In the genomic region with DNA sequence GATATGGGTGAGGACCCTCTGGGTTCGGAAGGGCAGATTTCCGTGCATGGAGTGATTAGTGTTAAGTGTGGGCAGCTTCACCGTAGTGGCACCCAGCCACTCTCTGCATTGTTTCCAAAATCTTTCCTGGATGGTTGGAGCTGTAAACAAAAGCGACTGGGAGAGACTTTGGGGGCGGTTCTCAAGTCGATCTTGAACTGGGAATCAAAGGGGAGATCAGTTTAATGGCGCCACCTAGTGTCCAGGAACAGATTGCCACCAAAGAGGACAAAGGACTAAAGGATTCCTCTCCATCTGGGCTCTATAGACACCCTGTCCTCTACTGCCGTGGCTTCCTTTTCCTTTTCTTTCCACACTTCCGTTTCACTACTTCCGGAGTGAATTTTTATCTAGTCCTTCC, we compare ENCODE assay signal across 8 mouse cellular contexts. TPM values are rescaled to one million over a fixed set of nuclear protein-coding genes. Genes with fewer than 3 reads are reported as not detected.
A peak's percentile ranks its signal among the peaks of the same experiment; 100 is the strongest.
DNase-seq lines count a peak whose midpoint lies in the region; ATAC-seq and TF ChIP-seq lines count a peak whose summit lies in the region.

No protein-coding gene starts in this region.

- no peak overlapping the region for H3K9ac ChIP-seq in ES-E14 (ENCODE audit: insufficient read depth, low read depth, low read length, poor library complexity, severe bottlenecking)
- H3K9ac ChIP-seq in forebrain, embryonic 15.5 days (replicated peaks) = no peak overlapping the region

- peaks cover 0 to 5% of the 10 kb centered on the region in 2 experiments; a peak in 1 of 4 replicates for H3K4me1 ChIP-seq in ES-E14 (ENCODE audit: control insufficient read depth in 2 of 2, insufficient read depth in 2 of 2, low read length in 2 of 2, poor library complexity in 1 of 2)
- peaks cover 4% of the 10 kb centered on the region; the same call in 1 of the 2 replicates for H3K4me1 ChIP-seq in forebrain, embryonic 15.5 days

- no peak overlapping the region for H3K27ac ChIP-seq in ES-E14 (ENCODE audit: insufficient read depth, low read depth, low read length, poor library complexity, severe bottlenecking)
- H3K27ac ChIP-seq in forebrain, embryonic 15.5 days (replicated peaks) = peak overlapping the region; percentile 47

- intact Hi-C loops in heart, postnatal 25 days (cut with DNase I) = loop anchor here (1.0 to 5.0 kb wide), 2 partner anchors 121 to 164 kb away; no protein-coding TSS in a partner anchor

- H3K4me3 ChIP-seq in ES-E14 (ENCODE audit: insufficient read depth in 1 of 2, low read depth in 1 of 2, low read length in 2 of 2, poor library complexity in 1 of 2, severe bottlenecking in 1 of 2) = no peak overlapping the region
- H3K4me3 ChIP-seq in forebrain, embryonic 15.5 days = peak overlapping the region; percentile 3; the same call in 1 of the 2 replicates

- ATAC-seq in cerebellum, adult (ENCODE audit: insufficient number of reproducible peaks, low FRiP score, low TSS enrichment) = peak; percentile 65
- ATAC-seq in forebrain, embryonic 15.5 days (replicated peaks) = peak; percentile 77

- 5% methylated on average over 10 of the region's 10 CpGs for WGBS in forebrain, embryonic 15.5 days

- no peaks in the 10 kb centered on the region for H3K27me3 ChIP-seq in forebrain, embryonic 15.5 days

- H3K9me3 ChIP-seq in ES-E14 (ENCODE audit: control insufficient read depth, insufficient read depth, low read depth, low read length) = no peaks in the 10 kb centered on the region
- no peaks in the 10 kb centered on the region for H3K9me3 ChIP-seq in forebrain, embryonic 15.5 days

- H3K4me2 ChIP-seq in forebrain, embryonic 15.5 days (replicated peaks) = peak overlapping the region; percentile 30; the same call in 1 of the 2 replicates

- peaks cover 25% of the 10 kb centered on the region for H3K36me3 ChIP-seq in ES-E14 (ENCODE audit: control insufficient read depth, insufficient read depth, low read length, poor library complexity, severe bottlenecking)
- peaks cover 37% of the 10 kb centered on the region for H3K36me3 ChIP-seq in forebrain, embryonic 15.5 days

- in situ Hi-C loops in ES-E14 (cut with MboI; ENCODE audit: low sequenced_read_pairs in 2 of 2, unreplicated experiment in 2 of 2) = loop anchor here (5.0 to 10.0 kb wide), 2 partner anchors 124 to 132 kb away; no protein-coding TSS in a partner anchor

- peak; percentile 94 for DNase-seq in ES-E14 (ENCODE audit: low read depth, low spot score)
- peak; percentile 35 for DNase-seq in heart, postnatal 25 days (ENCODE audit: low spot score)
- DNase-seq in layer of hippocampus, adult 11-12 months (ENCODE audit: low spot score) = peak; percentile 89
- DNase-seq in lung, adult 18-20 months = peak; percentile 74 to 85
- peak; percentile 73 for DNase-seq in ovary, adult 18-20 months (ENCODE audit: low spot score)
- peak; percentile 80 for DNase-seq in thymus, postnatal 0 days (ENCODE audit: low spot score)

TF ChIP-seq in ES-E14, 5 proteins besides CTCF, POLR2A, EP300 and RAD21:
- no peak for TF ChIP-seq MAFK (IDR thresholded peaks at IDR 0.05; ENCODE audit: insufficient read depth, low read depth, low read length)
- TF ChIP-seq ZC3H11A (IDR thresholded peaks at IDR 0.05; ENCODE audit: borderline replicate concordance, low read depth, low read length) = peak; percentile 90; the same call in 1 of the 2 replicates
- 0 out of 2 replicates have a peak, but pooled peaks have one; percentile 53 for TF ChIP-seq HCFC1 (IDR thresholded peaks at IDR 0.05; ENCODE audit: borderline replicate concordance, insufficient read depth, low read length)
- TF ChIP-seq ZNF384 (IDR thresholded peaks at IDR 0.05; ENCODE audit: low read depth, low read length) = no peak
- TF ChIP-seq CHD2 (IDR thresholded peaks at IDR 0.05; ENCODE audit: low read depth, low read length) = no peak

RNA-seq across cellular contexts. Expression of gene Psmd7, which starts 11.6 kb away (rescaled TPM):
- 125 and 150 TPM in 2 replicates for total RNA-seq in ES-E14 (2012; rRNA removed)
- 245 and 250 TPM in 2 replicates for polyA plus RNA-seq in forebrain, embryonic 15.5 days (2015; fragmentation: Nextera tagmentation; extraction: Ambion mirVana)
- 10 to 100 TPM; 80.4 to 89.9 TPM for total RNA-seq in heart, postnatal 25 days (2021)
- 224 and 229 TPM in 2 replicates for polyA plus RNA-seq in thymus, postnatal 0 days (2015; fragmentation: Nextera tagmentation; extraction: Ambion mirVana)

Comparison
In these comparisons a context has a peak if more than half of its experiments do, and no peak if none do; other contexts are left out.
1. DNase-seq: peak in every context shown above with its lines; median percentile 94 in ES-E14; 89 in layer of hippocampus, adult 11-12 months; 80 in thymus, postnatal 0 days; 80 in lung, adult 18-20 months; 73 in ovary, adult 18-20 months; 35 in heart, postnatal 25 days.